Mouse (Mus musculus) CD4-positive, CD25-positive, alpha-beta regulatory T cell (primary cell): ENCODE measurements around the gene Tial1. TPM values are rescaled to one million over a fixed set of nuclear protein-coding genes. Genes with fewer than 3 reads are reported as not detected.

Experiments
- polyA plus RNA-seq: library from polyadenylated mRNA; unstranded; fragments of 100-300 nt; shearing (Covaris generic); gene quantifications from one replicate; pipeline ENCODE4 v1.2.1, GENCODE M21; 2017

The Tial1 gene
- 45.9 TPM for polyA plus RNA-seq

DNA sequence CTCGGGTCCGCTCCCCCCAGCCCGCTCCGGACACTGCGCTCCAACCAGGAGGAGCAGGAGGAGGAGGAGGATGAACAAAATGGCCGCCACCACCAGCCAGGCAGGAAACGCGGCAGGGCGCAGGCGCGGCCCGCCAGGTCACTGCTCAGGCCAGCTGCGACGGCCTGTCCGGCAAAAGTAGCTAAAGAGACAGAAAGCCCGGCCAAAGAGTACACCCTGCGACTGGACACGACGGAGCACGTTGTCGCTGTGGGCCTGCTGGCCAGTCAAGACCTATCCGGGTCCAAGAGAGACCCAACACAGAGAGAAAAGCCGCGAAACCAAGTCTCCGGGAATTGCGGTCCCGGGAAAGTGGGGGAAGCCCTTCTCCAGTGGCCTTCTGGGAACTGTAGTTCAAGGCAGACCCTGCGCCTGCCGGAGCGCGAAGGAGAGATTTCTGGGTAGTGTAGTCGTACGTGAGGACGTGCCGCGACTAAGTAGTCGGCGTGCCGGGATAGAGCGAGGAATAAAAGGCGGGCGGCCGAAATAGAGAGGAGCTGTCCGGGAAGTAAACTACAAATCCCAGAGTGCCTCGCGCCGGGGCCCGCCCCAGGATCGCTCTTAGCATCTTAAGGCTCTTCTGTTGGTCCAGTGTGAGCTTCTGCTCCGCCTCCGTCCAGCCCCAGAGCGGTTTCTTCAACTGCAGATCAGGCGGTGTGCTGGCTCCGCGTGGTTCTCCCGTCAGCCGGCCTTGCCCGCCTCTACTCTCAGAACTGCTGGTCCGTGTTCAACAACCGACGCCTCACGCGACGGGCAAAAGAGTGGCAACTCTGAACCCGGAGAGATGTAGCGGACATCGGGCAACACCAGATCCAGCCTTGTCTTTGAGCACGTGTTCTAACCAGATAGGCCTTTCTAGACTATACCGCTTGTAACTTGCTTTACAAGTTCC, at the start of gene Tial1:
Tial1 (minus strand) TSS at position 433 of the 931 bp plus-strand sequence.

DNA sequence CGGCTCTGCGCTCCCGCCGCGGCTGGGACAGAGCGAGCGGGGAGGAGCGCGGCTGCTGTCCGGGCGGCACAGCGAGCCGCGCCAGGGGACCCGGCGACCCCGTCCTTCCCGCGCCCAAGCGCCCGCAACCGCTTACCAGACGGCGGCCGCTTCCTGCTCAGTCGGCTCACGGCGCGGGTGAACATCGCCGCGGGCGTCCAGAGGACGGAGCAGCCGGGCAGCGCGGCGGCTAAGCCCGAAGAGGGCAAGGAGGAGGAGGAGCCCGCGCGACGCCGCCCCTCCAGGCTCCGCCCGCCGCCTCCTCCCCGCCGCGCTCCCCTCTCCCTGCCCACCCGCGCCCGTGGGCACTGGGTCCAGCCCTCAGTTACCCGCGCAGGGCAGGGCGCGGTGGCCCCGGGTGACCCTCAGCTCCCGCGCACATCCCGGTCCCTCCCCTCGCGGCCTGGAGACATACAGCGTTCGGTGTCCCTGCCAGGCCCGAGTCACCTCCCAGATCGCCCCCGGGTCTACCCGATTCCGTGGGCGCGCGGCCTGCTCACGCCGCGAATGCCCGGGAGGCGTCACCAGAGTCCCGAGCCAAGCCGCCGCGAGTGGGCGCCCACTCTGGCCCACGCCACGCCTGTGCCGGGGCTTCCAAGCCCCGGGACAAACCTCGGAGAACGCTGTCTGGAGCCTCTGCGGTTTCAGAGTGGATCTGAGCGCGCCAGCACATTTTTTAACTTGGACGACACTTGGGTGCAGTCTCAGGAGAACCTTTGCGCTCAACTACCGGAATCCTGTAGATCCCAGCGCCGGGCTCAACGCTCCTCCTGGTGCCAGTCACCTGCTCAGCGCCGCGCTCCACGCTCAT, 43.4 kb downstream of the Tial1 start, which contains the start of gene Rgs10:
Rgs10 (minus strand) TSS at position 829 of the 850 bp plus-strand sequence.

Other genes with a start within 250 kb of the Tial1 start
- 23.1 TPM for gene Armc5, start 224.4 kb downstream of the Tial1 start, polyA plus RNA-seq
- gene 9130023H24Rik, start 223.7 kb downstream of the Tial1 start, polyA plus RNA-seq, result 2.6 TPM
- 1.6 TPM for gene Tgfb1i1, start 214.9 kb downstream of the Tial1 start, polyA plus RNA-seq
- gene Slc5a2, start 196.1 kb downstream of the Tial1 start, polyA plus RNA-seq, result 0.48 TPM
- gene BC017158, start 163.5 kb downstream of the Tial1 start, polyA plus RNA-seq, result 35.8 TPM
- gene Rgs10, start 43.0 kb downstream of the Tial1 start, polyA plus RNA-seq, result 432 TPM
- 6.7 TPM for gene Bag3, start 61.9 kb upstream of the Tial1 start, polyA plus RNA-seq
- gene Inpp5f, start 149.6 kb upstream of the Tial1 start, polyA plus RNA-seq, result 72.2 TPM